ENCODE assay signal across 13 mouse cellular contexts in genomic region chr11:95981804-95982203, GRCm38 (mm10). TPM values are rescaled to one million over a fixed set of nuclear protein-coding genes. Genes with fewer than 3 reads are reported as not detected.
DNase-seq lines count a peak whose midpoint lies in the region; ATAC-seq and TF ChIP-seq lines count a peak whose summit lies in the region.
"Had no signal": no experiment of that assay in that cellular context is flagged by ENCODE, and none has a peak within 500 bp of the region (broad histone marks: within the 10 kb centered on the region; RNA-seq: fewer than 3 reads in every experiment).

No protein-coding gene starts in this region.

- H3K27me3 ChIP-seq in hindbrain, embryonic 12.5 days = no peaks in the 10 kb centered on the region
- H3K27me3 ChIP-seq in hindbrain, postnatal 0 days (ENCODE audit: insufficient read depth, low read length) = no peaks in the 10 kb centered on the region
- no peaks in the 10 kb centered on the region for H3K27me3 ChIP-seq in midbrain, embryonic 11.5 days (ENCODE audit: control insufficient read depth, insufficient read depth, low read length)
- no peaks in the 10 kb centered on the region for H3K27me3 ChIP-seq in midbrain, postnatal 0 days (ENCODE audit: insufficient read depth, low read length)
- H3K27me3 ChIP-seq in intestine, embryonic 15.5 days (replicated peaks) = no peaks in the 10 kb centered on the region
- no peaks in the 10 kb centered on the region for H3K27me3 ChIP-seq in stomach, embryonic 15.5 days (replicated peaks)
- H3K27me3 ChIP-seq: forebrain, embryonic 15.5 days had no signal

- no peak overlapping the region for H3K4me2 ChIP-seq in hindbrain, embryonic 12.5 days (replicated peaks)
- H3K4me2 ChIP-seq in hindbrain, postnatal 0 days (ENCODE audit: low read depth, low read length) = no peak overlapping the region
- H3K4me2 ChIP-seq in midbrain, embryonic 11.5 days = no peak overlapping the region; the same call in 1 of the 2 replicates
- no peak overlapping the region for H3K4me2 ChIP-seq in midbrain, postnatal 0 days (ENCODE audit: low read depth, low read length, poor library complexity, severe bottlenecking)
- 0 out of 2 replicates have a peak overlapping the region, but pooled peaks have one; percentile 10 for H3K4me2 ChIP-seq in intestine, embryonic 15.5 days (replicated peaks)
- 0 out of 2 replicates have a peak overlapping the region, but pooled peaks have one; percentile 0 for H3K4me2 ChIP-seq in stomach, embryonic 15.5 days
- H3K4me2 ChIP-seq: forebrain, embryonic 15.5 days had no signal

- no peak overlapping the region for H3K9ac ChIP-seq in hindbrain, embryonic 12.5 days
- H3K9ac ChIP-seq in hindbrain, postnatal 0 days (replicated peaks; ENCODE audit: low read length) = no peak overlapping the region
- no peak overlapping the region for H3K9ac ChIP-seq in midbrain, embryonic 11.5 days (ENCODE audit: low read length)
- no peak overlapping the region for H3K9ac ChIP-seq in midbrain, postnatal 0 days (replicated peaks; ENCODE audit: low read length, poor library complexity, severe bottlenecking)
- no peak overlapping the region for H3K9ac ChIP-seq in intestine, embryonic 15.5 days
- no peak overlapping the region for H3K9ac ChIP-seq in stomach, embryonic 15.5 days
- H3K9ac ChIP-seq: forebrain, embryonic 15.5 days had no signal

- no peak overlapping the region for H3K4me3 ChIP-seq in hindbrain, embryonic 12.5 days
- no peak overlapping the region for H3K4me3 ChIP-seq in hindbrain, postnatal 0 days (ENCODE audit: low read length)
- H3K4me3 ChIP-seq in midbrain, embryonic 11.5 days (ENCODE audit: low read depth, low read length) = no peak overlapping the region
- H3K4me3 ChIP-seq in midbrain, postnatal 0 days (ENCODE audit: low read depth, low read length) = no peak overlapping the region
- H3K4me3 ChIP-seq in intestine, embryonic 15.5 days (replicated peaks) = no peak overlapping the region
- H3K4me3 ChIP-seq in stomach, embryonic 15.5 days (replicated peaks) = no peak overlapping the region
- H3K4me3 ChIP-seq: forebrain, embryonic 15.5 days had no signal

- no peak for DNase-seq in hindbrain, postnatal 0 days (ENCODE audit: low spot score)
- DNase-seq in midbrain, embryonic 11.5 days (ENCODE audit: low spot score, missing footprints) = no peak
- no peak for DNase-seq in midbrain, postnatal 0 days (ENCODE audit: low spot score)
- no peak for DNase-seq in layer of hippocampus, postnatal 36 days
- DNase-seq: adrenal gland, adult 8-10 months had no signal

- peak overlapping the region; percentile 35; the same call in 1 of the 2 replicates for H3K27ac ChIP-seq in hindbrain, embryonic 12.5 days
- no peak overlapping the region for H3K27ac ChIP-seq in hindbrain, postnatal 0 days
- H3K27ac ChIP-seq in midbrain, embryonic 11.5 days (ENCODE audit: low read depth, low read length) = peak overlapping the region; percentile 20; the same call in 1 of the 2 replicates
- H3K27ac ChIP-seq in midbrain, postnatal 0 days (ENCODE audit: low read depth, low read length) = no peak overlapping the region
- H3K27ac ChIP-seq in intestine, embryonic 15.5 days = peak overlapping the region; percentile 44; the same call in 1 of the 2 replicates
- H3K27ac ChIP-seq in stomach, embryonic 15.5 days = no peak overlapping the region
- H3K27ac ChIP-seq: forebrain, embryonic 15.5 days had no signal

- TF ChIP-seq CTCF in hindbrain, postnatal 0 days (IDR thresholded peaks at IDR 0.05; ENCODE audit: low read depth) = no peak
- TF ChIP-seq CTCF in midbrain, postnatal 0 days (IDR thresholded peaks at IDR 0.05) = no peak

- H3K9me3 ChIP-seq in hindbrain, embryonic 12.5 days (replicated peaks) = no peaks in the 10 kb centered on the region
- H3K9me3 ChIP-seq in hindbrain, postnatal 0 days (ENCODE audit: low read length) = no peaks in the 10 kb centered on the region
- no peaks in the 10 kb centered on the region for H3K9me3 ChIP-seq in midbrain, embryonic 11.5 days (ENCODE audit: control insufficient read depth, low read length)
- H3K9me3 ChIP-seq in midbrain, postnatal 0 days (ENCODE audit: low read length) = no peaks in the 10 kb centered on the region
- H3K9me3 ChIP-seq in intestine, embryonic 15.5 days = no peaks in the 10 kb centered on the region
- H3K9me3 ChIP-seq in stomach, embryonic 15.5 days = no peaks in the 10 kb centered on the region
- H3K9me3 ChIP-seq: forebrain, embryonic 15.5 days had no signal

- peaks cover 32% of the 10 kb centered on the region for H3K36me3 ChIP-seq in hindbrain, embryonic 12.5 days
- H3K36me3 ChIP-seq in hindbrain, postnatal 0 days (ENCODE audit: insufficient read depth, low read length) = no peaks in the 10 kb centered on the region
- peaks cover 19% of the 10 kb centered on the region for H3K36me3 ChIP-seq in midbrain, embryonic 11.5 days (ENCODE audit: control insufficient read depth, insufficient read depth, low read length)
- no peaks in the 10 kb centered on the region for H3K36me3 ChIP-seq in midbrain, postnatal 0 days (ENCODE audit: insufficient read depth, low read length)
- peaks cover 6% of the 10 kb centered on the region for H3K36me3 ChIP-seq in intestine, embryonic 15.5 days
- H3K36me3 ChIP-seq in stomach, embryonic 15.5 days = peaks cover 1% of the 10 kb centered on the region; the same call in 1 of the 2 replicates

- WGBS in hindbrain, embryonic 12.5 days = 83% methylated on average over 12 of the region's 12 CpGs
- WGBS in hindbrain, postnatal 0 days = 86% methylated on average over 12 of the region's 12 CpGs
- WGBS in midbrain, embryonic 11.5 days = 83% methylated on average over 12 of the region's 12 CpGs
- 83% methylated on average over 12 of the region's 12 CpGs for WGBS in midbrain, postnatal 0 days
- whole genome bisulfite sequencing in intestine, embryonic 15.5 days = 63% methylated on average over 12 of the region's 12 CpGs
- 67% methylated on average over 12 of the region's 12 CpGs for WGBS in stomach, embryonic 15.5 days

- ATAC-seq in hindbrain, embryonic 12.5 days (ENCODE audit: low FRiP score) = no peak
- no peak for ATAC-seq in hindbrain, postnatal 0 days
- ATAC-seq in midbrain, embryonic 11.5 days (ENCODE audit: low FRiP score) = no peak
- ATAC-seq in midbrain, postnatal 0 days (ENCODE audit: low FRiP score) = no peak
- ATAC-seq in intestine, embryonic 15.5 days = 0 out of 2 replicates have a peak, but pooled peaks have one; percentile 4
- no peak for ATAC-seq in stomach, embryonic 15.5 days (ENCODE audit: insufficient read depth, low FRiP score, low read depth)
- ATAC-seq: forebrain, embryonic 15.5 days had no signal

- peaks cover 20% of the 10 kb centered on the region for H3K4me1 ChIP-seq in hindbrain, embryonic 12.5 days
- no peaks in the 10 kb centered on the region for H3K4me1 ChIP-seq in hindbrain, postnatal 0 days (ENCODE audit: insufficient read depth, low read length)
- H3K4me1 ChIP-seq in midbrain, embryonic 11.5 days (ENCODE audit: control insufficient read depth, insufficient read depth, low read length) = peaks cover 17% of the 10 kb centered on the region
- no peaks in the 10 kb centered on the region for H3K4me1 ChIP-seq in midbrain, postnatal 0 days (ENCODE audit: insufficient read depth, low read length)
- H3K4me1 ChIP-seq in intestine, embryonic 15.5 days (replicated peaks) = peaks cover 22% of the 10 kb centered on the region
- peaks cover 22% of the 10 kb centered on the region for H3K4me1 ChIP-seq in stomach, embryonic 15.5 days
- H3K4me1 ChIP-seq: forebrain, embryonic 15.5 days had no signal

RNA-seq across cellular contexts. Expression of gene Igf2bp1, which starts 23.9 kb away (rescaled TPM):
- 71.1 and 73.3 TPM in 2 replicates for polyA plus RNA-seq in hindbrain, embryonic 12.5 days (2016; fragmentation: Nextera tagmentation; extraction: Ambion mirVana)
- total RNA-seq in hindbrain, postnatal 0 days (2014; rRNA removed) = 4.1 and 5.3 TPM in 2 replicates
- polyA plus RNA-seq in hindbrain, postnatal 0 days (2015; fragmentation: Nextera tagmentation; extraction: Ambion mirVana) = 2.8 and 3.5 TPM in 2 replicates
- polyA plus RNA-seq in midbrain, embryonic 11.5 days (2014; fragmentation: Nextera tagmentation; extraction: Ambion mirVana) = 92.9 and 95.1 TPM in 2 replicates
- total RNA-seq in midbrain, postnatal 0 days (2014; rRNA removed) = 2.2 and 3.2 TPM in 2 replicates
- 1.2 and 1.3 TPM in 2 replicates for polyA plus RNA-seq in midbrain, postnatal 0 days (2015; fragmentation: Nextera tagmentation; extraction: Ambion mirVana)
- 42.8 TPM in 2 replicates for polyA plus RNA-seq in intestine, embryonic 15.5 days (2015; fragmentation: Nextera tagmentation; extraction: Ambion mirVana)
- polyA plus RNA-seq in stomach, embryonic 15.5 days (2015; fragmentation: Nextera tagmentation; extraction: Ambion mirVana) = 27.8 and 31.0 TPM in 2 replicates
- total RNA-seq in layer of hippocampus, postnatal 36 days (2021) = not detected
- polyA plus RNA-seq: large intestine, adult 2 months; small intestine, adult 2 months had no signal

RNA-seq across cellular contexts. Expression of gene Gip, which starts 42.5 kb away (rescaled TPM):
- not detected in 2 replicates for polyA plus RNA-seq in hindbrain, embryonic 12.5 days (2016; fragmentation: Nextera tagmentation; extraction: Ambion mirVana)
- total RNA-seq in hindbrain, postnatal 0 days (2014; rRNA removed) = not detected in 2 replicates
- not detected in 2 replicates for polyA plus RNA-seq in hindbrain, postnatal 0 days (2015; fragmentation: Nextera tagmentation; extraction: Ambion mirVana)
- not detected in 2 replicates for polyA plus RNA-seq in midbrain, embryonic 11.5 days (2014; fragmentation: Nextera tagmentation; extraction: Ambion mirVana)
- total RNA-seq in midbrain, postnatal 0 days (2014; rRNA removed) = not detected in 2 replicates
- polyA plus RNA-seq in midbrain, postnatal 0 days (2015; fragmentation: Nextera tagmentation; extraction: Ambion mirVana) = not detected in 2 replicates
- polyA plus RNA-seq in intestine, embryonic 15.5 days (2015; fragmentation: Nextera tagmentation; extraction: Ambion mirVana) = 4.9 and 5.8 TPM in 2 replicates
- polyA plus RNA-seq in stomach, embryonic 15.5 days (2015; fragmentation: Nextera tagmentation; extraction: Ambion mirVana) = 2.3 and 2.9 TPM in 2 replicates
- not detected for total RNA-seq in layer of hippocampus, postnatal 36 days (2021)
- total RNA-seq: adrenal gland, adult 8-10 months; heart, adult 8-10 months; left cerebral cortex, postnatal 36 days had no signal
- polyA plus RNA-seq: forebrain, embryonic 15.5 days had no signal

RNA-seq across cellular contexts. Expression of gene Snf8, which starts 52.9 kb away (rescaled TPM):
- polyA plus RNA-seq in hindbrain, embryonic 12.5 days (2016; fragmentation: Nextera tagmentation; extraction: Ambion mirVana) = 115 and 118 TPM in 2 replicates
- 18.6 and 21.4 TPM in 2 replicates for total RNA-seq in hindbrain, postnatal 0 days (2014; rRNA removed)
- polyA plus RNA-seq in hindbrain, postnatal 0 days (2015; fragmentation: Nextera tagmentation; extraction: Ambion mirVana) = 114 and 115 TPM in 2 replicates
- 36.7 and 43.0 TPM in 2 replicates for polyA plus RNA-seq in midbrain, embryonic 11.5 days (2014; fragmentation: Nextera tagmentation; extraction: Ambion mirVana)
- total RNA-seq in midbrain, postnatal 0 days (2014; rRNA removed) = 23.2 and 38.6 TPM in 2 replicates
- 114 TPM in 2 replicates for polyA plus RNA-seq in midbrain, postnatal 0 days (2015; fragmentation: Nextera tagmentation; extraction: Ambion mirVana)
- polyA plus RNA-seq in intestine, embryonic 15.5 days (2015; fragmentation: Nextera tagmentation; extraction: Ambion mirVana) = 96.3 and 105 TPM in 2 replicates
- polyA plus RNA-seq in stomach, embryonic 15.5 days (2015; fragmentation: Nextera tagmentation; extraction: Ambion mirVana) = 87.6 and 98.6 TPM in 2 replicates
- 100 to 1,000 TPM; 101 to 107 TPM for total RNA-seq in layer of hippocampus, postnatal 36 days (2021)

Comparison
In these comparisons a context has a peak if more than half of its experiments do, and no peak if none do; other contexts are left out.
1. H3K27ac ChIP-seq: peak in hindbrain, embryonic 12.5 days (single experiment), midbrain, embryonic 11.5 days (single experiment) and intestine, embryonic 15.5 days (single experiment); none in hindbrain, postnatal 0 days (single experiment), midbrain, postnatal 0 days (single experiment) and stomach, embryonic 15.5 days (single experiment).
2. H3K4me2 ChIP-seq: peak in intestine, embryonic 15.5 days (single experiment) and stomach, embryonic 15.5 days (single experiment); none in hindbrain, embryonic 12.5 days (single experiment), hindbrain, postnatal 0 days (single experiment), midbrain, embryonic 11.5 days (single experiment) and midbrain, postnatal 0 days (single experiment).